Mouse (Mus musculus): ENCODE measurements at regions not wholly inside any gene's neighbourhood (a gene's known extent, or its start where the extent isn't known, plus 50 kb on each side); places are given as distances from the start of the nearest gene placed in this dataset.

- in situ Hi-C loops (cut with MboI; ENCODE audit: low pct_unique_long_range_greater_than_20kb in 1 of 2, low sequenced_read_pairs in 2 of 2, unreplicated experiment in 1 of 2): loop anchor here (25.0 kb wide), 2 partner anchors 547 to 722 kb away; no protein-coding TSS in a partner anchor
Observed at GRCm38 (mm10) chr10:45009676-45010075, 57.3 kb upstream of the Prep start.

GRCm38 (mm10) chr10:45009235-45009634, 57.8 kb upstream of the Prep start:
- in situ Hi-C loops (cut with MboI; ENCODE audit: low pct_unique_long_range_greater_than_20kb in 1 of 2, low sequenced_read_pairs in 2 of 2, unreplicated experiment in 1 of 2): loop anchor here (25.0 kb wide), 2 partner anchors 547 to 722 kb away; no protein-coding TSS in a partner anchor

- in situ Hi-C loops (cut with MboI; ENCODE audit: low pct_unique_long_range_greater_than_20kb in 1 of 2, low sequenced_read_pairs in 2 of 2, unreplicated experiment in 1 of 2): loop anchor here (25.0 kb wide), 2 partner anchors 542 to 717 kb away; no protein-coding TSS in a partner anchor
Observed at GRCm38 (mm10) chr10:45004037-45004653, 62.9 kb upstream of the Prep start.

GRCm38 (mm10) chr10:45003344-45003681, 63.7 kb upstream of the Prep start:
- in situ Hi-C loops (cut with MboI; ENCODE audit: low pct_unique_long_range_greater_than_20kb in 1 of 2, low sequenced_read_pairs in 2 of 2, unreplicated experiment in 1 of 2): loop anchor here (25.0 kb wide), 2 partner anchors 541 to 716 kb away; no protein-coding TSS in a partner anchor

- in situ Hi-C loops (cut with MboI; ENCODE audit: low pct_unique_long_range_greater_than_20kb in 1 of 2, low sequenced_read_pairs in 2 of 2, unreplicated experiment in 1 of 2): loop anchor here (25.0 kb wide), 2 partner anchors 540 to 715 kb away; no protein-coding TSS in a partner anchor
Observed at GRCm38 (mm10) chr10:45002637-45003343, 64.2 kb upstream of the Prep start.

- in situ Hi-C loops (cut with MboI; ENCODE audit: low pct_unique_long_range_greater_than_20kb in 1 of 2, low sequenced_read_pairs in 2 of 2, unreplicated experiment in 1 of 2): loop anchor here (25.0 kb wide), 2 partner anchors 539 to 714 kb away; no protein-coding TSS in a partner anchor
Observed at GRCm38 (mm10) chr10:45000873-45001859, 65.8 kb upstream of the Prep start.

- in situ Hi-C loops (cut with MboI; ENCODE audit: low pct_unique_long_range_greater_than_20kb in 1 of 2, low sequenced_read_pairs in 2 of 2, unreplicated experiment in 1 of 2): loop anchor here (25.0 kb wide), 2 partner anchors 538 to 713 kb away; no protein-coding TSS in a partner anchor
Observed at GRCm38 (mm10) chr10:45000027-45000840, 66.8 kb upstream of the Prep start.

GRCm38 (mm10) chr10:44997906-44998289, 69.1 kb upstream of the Prep start:
- in situ Hi-C loops (cut with MboI; ENCODE audit: low pct_unique_long_range_greater_than_20kb in 1 of 2, low sequenced_read_pairs in 2 of 2, unreplicated experiment in 1 of 2): no loop called here

- in situ Hi-C loops (cut with MboI; ENCODE audit: low pct_unique_long_range_greater_than_20kb in 1 of 2, low sequenced_read_pairs in 2 of 2, unreplicated experiment in 1 of 2): no loop called here
Observed at GRCm38 (mm10) chr10:44997184-44997905, 69.7 kb upstream of the Prep start.

- in situ Hi-C loops (cut with MboI; ENCODE audit: low pct_unique_long_range_greater_than_20kb in 1 of 2, low sequenced_read_pairs in 2 of 2, unreplicated experiment in 1 of 2): no loop called here
Observed at GRCm38 (mm10) chr10:44995756-44996155, 71.2 kb upstream of the Prep start.

- in situ Hi-C loops (cut with MboI; ENCODE audit: low pct_unique_long_range_greater_than_20kb in 1 of 2, low sequenced_read_pairs in 2 of 2, unreplicated experiment in 1 of 2): no loop called here
Observed at GRCm38 (mm10) chr10:44994385-44995281, 72.4 kb upstream of the Prep start.

GRCm38 (mm10) chr10:44993470-44994260, 73.3 kb upstream of the Prep start:
- in situ Hi-C loops (cut with MboI; ENCODE audit: low pct_unique_long_range_greater_than_20kb in 1 of 2, low sequenced_read_pairs in 2 of 2, unreplicated experiment in 1 of 2): no loop called here

- in situ Hi-C loops (cut with MboI; ENCODE audit: low pct_unique_long_range_greater_than_20kb in 1 of 2, low sequenced_read_pairs in 2 of 2, unreplicated experiment in 1 of 2): no loop called here
Observed at GRCm38 (mm10) chr10:44989539-44989938, 77.5 kb upstream of the Prep start.

GRCm38 (mm10) chr10:44988756-44989155, 78.2 kb upstream of the Prep start:
- in situ Hi-C loops (cut with MboI; ENCODE audit: low pct_unique_long_range_greater_than_20kb in 1 of 2, low sequenced_read_pairs in 2 of 2, unreplicated experiment in 1 of 2): no loop called here

GRCm38 (mm10) chr10:44987615-44988014, 79.4 kb upstream of the Prep start:
- in situ Hi-C loops (cut with MboI; ENCODE audit: low pct_unique_long_range_greater_than_20kb in 1 of 2, low sequenced_read_pairs in 2 of 2, unreplicated experiment in 1 of 2): no loop called here

- in situ Hi-C loops (cut with MboI; ENCODE audit: low pct_unique_long_range_greater_than_20kb in 1 of 2, low sequenced_read_pairs in 2 of 2, unreplicated experiment in 1 of 2): no loop called here
Observed at GRCm38 (mm10) chr10:44981913-44982312, 85.1 kb upstream of the Prep start.

All from mouse embryonic stem cell (cell line).